Mouse (Mus musculus): Measurements from ENCODE around the gene Gm10220. TPM values are rescaled to one million over a fixed set of nuclear protein-coding genes. Genes with fewer than 3 reads are reported as not detected.
"Not testable (repeated sequence)": the region's sequence is repeated elsewhere in the genome, so short reads cannot be mapped to it uniquely, and the experiment has no call there.

Gene Gm10220
- polyA plus RNA-seq (2012; ENCODE audit: insufficient read depth, insufficient read length, missing spikeins): not detected in 2 replicates

DNA sequence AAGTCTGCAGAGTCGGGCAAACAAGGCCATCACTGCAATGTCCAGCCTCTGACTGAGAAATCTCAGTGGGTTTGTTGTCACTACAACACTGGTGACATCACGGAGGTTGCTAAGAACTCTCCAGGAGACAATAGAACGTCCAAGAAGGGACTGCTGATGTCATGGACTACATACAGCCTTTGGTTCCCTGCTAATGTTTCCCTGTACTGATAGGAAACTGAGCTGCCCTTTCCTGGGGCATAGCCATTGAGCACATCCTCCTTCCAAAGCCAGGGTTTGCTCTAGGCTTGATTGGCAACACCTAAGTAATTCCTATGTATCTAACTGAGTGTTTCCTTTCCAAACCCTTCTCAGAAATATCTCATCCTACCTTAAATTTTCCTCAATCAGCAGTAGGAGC is at the start of gene Gm10220:
Gene Gm10220, minus strand, starts transcription at position 101 of the 400 bp plus-strand sequence.
- H3K4me3 ChIP-seq (ENCODE audit: insufficient read depth, low read length); H3K27ac ChIP-seq (ENCODE audit: insufficient read depth, low read depth, low read length); H3K4me1 ChIP-seq (ENCODE audit: control insufficient read depth, insufficient read depth, low read length): not testable (repeated sequence)

- H3K4me3 ChIP-seq (ENCODE audit: insufficient read depth, low read length): no peak overlapping the region
- no peak overlapping the region for H3K27ac ChIP-seq (ENCODE audit: insufficient read depth, low read depth, low read length)
- TF ChIP-seq CTCF (IDR thresholded peaks at IDR 0.05; ENCODE audit: low read depth, low read length) (no peak), POLR2A (IDR thresholded peaks at IDR 0.05; ENCODE audit: borderline replicate concordance, low read depth, low read length) (no peak)
- no peaks in the 10 kb centered on the region for H3K4me1 ChIP-seq (ENCODE audit: control insufficient read depth, insufficient read depth, low read length)
Measured at GRCm38 (mm10) chr5:26169855-26170254, 48.6 kb upstream of the Gm10220 start.

DNA sequence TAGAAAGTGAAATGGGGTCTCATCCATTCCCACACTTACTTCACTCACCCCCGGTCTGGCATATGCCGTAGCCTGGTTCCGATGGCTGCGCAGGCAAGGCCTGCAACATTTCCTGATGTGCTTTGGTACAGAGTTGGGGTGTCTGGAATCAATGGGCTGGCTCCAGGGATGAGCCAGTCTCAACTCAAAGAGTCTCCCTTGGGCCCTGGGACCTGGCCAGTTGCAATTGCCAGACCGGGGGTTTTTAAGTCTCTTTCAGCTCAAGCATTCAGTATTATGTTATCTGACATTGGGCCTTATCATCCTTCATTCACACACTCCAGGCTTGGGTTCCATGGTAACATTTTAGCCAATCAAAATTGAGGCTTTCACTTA is 44.6 kb upstream of the Gm10220 start:
- TF ChIP-seq POLR2A (IDR thresholded peaks at IDR 0.05; ENCODE audit: borderline replicate concordance, low read depth, low read length) (no peak), CTCF (IDR thresholded peaks at IDR 0.05; ENCODE audit: low read depth, low read length) (no peak)
- no peaks in the 10 kb centered on the region for H3K4me1 ChIP-seq (ENCODE audit: control insufficient read depth, insufficient read depth, low read length)

GRCm38 (mm10) chr5:26165036-26165790 is 44.0 kb upstream of the Gm10220 start:
- H3K4me3 ChIP-seq (ENCODE audit: insufficient read depth, low read length): no peak overlapping the region
- TF ChIP-seq POLR2A (IDR thresholded peaks at IDR 0.05; ENCODE audit: borderline replicate concordance, low read depth, low read length): no peak
- no peak for TF ChIP-seq CTCF (IDR thresholded peaks at IDR 0.05; ENCODE audit: low read depth, low read length)
- H3K27ac ChIP-seq (ENCODE audit: insufficient read depth, low read depth, low read length): no peak overlapping the region
- H3K4me1 ChIP-seq (ENCODE audit: control insufficient read depth, insufficient read depth, low read length): no peaks in the 10 kb centered on the region

More for the DNA sequence above, 44.6 kb upstream of the Gm10220 start:
- Histone ChIP-seq H3K4me3 (ENCODE audit: insufficient read depth, low read length) (no peak overlapping the region), H3K27ac (ENCODE audit: insufficient read depth, low read depth, low read length) (no peak overlapping the region)

DNA sequence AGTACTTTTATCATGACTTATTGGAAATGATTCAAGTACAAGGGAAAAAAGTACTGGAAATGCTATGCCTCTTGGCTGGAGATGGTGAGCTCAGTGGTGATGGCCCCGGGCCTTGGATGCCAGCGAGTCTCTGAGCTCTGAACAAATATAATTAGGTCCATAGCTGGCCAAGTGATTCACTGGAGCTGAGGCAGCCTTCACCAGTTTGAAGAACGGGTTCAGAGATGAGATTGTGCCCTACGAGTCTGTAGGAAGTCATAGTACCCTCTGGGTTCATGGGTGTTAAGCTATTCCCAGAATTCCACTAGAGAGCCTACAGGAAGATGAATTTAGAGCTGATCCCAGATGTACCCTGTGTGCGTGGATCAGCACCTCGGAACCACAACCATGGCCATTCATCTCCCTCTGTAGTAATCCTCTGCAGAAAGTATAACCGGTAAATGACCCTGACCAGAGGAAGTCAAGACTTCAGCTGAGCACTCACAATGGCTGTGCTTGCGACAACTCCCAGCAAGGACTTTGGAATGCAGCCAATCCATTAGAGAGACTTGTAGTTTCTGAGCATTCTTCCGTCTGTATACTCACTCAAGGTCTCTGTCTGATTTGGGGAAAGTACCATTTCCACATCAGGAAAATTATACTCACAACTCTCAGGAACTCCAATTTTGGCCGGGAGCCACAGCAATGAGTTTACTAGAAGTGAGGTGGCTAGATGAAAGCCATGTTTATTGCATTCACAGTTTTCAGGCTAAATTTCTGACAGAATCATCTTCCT is 36.4 kb upstream of the Gm10220 start:
- Histone ChIP-seq H3K4me1 (ENCODE audit: control insufficient read depth, insufficient read depth, low read length) (no peaks in the 10 kb centered on the region), H3K4me3 (ENCODE audit: insufficient read depth, low read length) (no peak overlapping the region), H3K27ac (ENCODE audit: insufficient read depth, low read depth, low read length) (no peak overlapping the region)
- TF ChIP-seq POLR2A (IDR thresholded peaks at IDR 0.05; ENCODE audit: borderline replicate concordance, low read depth, low read length): no peak
- TF ChIP-seq CTCF (IDR thresholded peaks at IDR 0.05; ENCODE audit: low read depth, low read length): no peak

- no peaks in the 10 kb centered on the region for H3K4me1 ChIP-seq (ENCODE audit: control insufficient read depth, insufficient read depth, low read length)
- TF ChIP-seq CTCF (IDR thresholded peaks at IDR 0.05; ENCODE audit: low read depth, low read length) (no peak), POLR2A (IDR thresholded peaks at IDR 0.05; ENCODE audit: borderline replicate concordance, low read depth, low read length) (no peak)
- H3K27ac ChIP-seq (ENCODE audit: insufficient read depth, low read depth, low read length): no peak overlapping the region
- no peak overlapping the region for H3K4me3 ChIP-seq (ENCODE audit: insufficient read depth, low read length)
Measured at GRCm38 (mm10) chr5:26142891-26143290, 21.7 kb upstream of the Gm10220 start.

GRCm38 (mm10) chr5:26105262-26105661 is 16.0 kb downstream of the Gm10220 start, which contains the start of gene 5031410I06Rik:
5031410I06Rik (minus strand) TSS chr5:26105362.
- not testable (repeated sequence) for H3K4me1 ChIP-seq (ENCODE audit: control insufficient read depth, insufficient read depth, low read length); H3K27ac ChIP-seq (ENCODE audit: insufficient read depth, low read depth, low read length); H3K4me3 ChIP-seq (ENCODE audit: insufficient read depth, low read length)

DNA sequence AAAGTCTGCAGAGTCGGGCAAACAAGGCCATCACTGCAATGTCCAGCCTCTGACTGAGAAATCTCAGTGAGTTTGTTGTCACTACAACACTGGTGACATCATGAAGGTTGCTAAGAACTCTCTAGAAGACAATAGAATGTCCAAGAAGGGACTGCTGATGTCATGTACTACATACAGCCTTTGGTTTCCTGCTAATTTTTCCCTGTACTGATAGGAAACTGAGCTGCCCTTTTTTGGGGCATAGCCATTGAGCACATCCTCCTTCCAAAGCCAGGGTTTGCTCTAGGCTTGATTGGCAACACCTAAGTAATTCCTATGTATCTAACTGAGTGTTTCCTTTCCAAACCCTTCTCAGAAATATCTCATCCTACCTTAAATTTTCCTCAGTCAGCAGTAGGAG is 32.0 kb downstream of the Gm10220 start, which contains the start of gene Gm10471:
Gene Gm10471, minus strand, starts transcription at position 101 of the 400 bp plus-strand sequence.
- H3K4me1 ChIP-seq (ENCODE audit: control insufficient read depth, insufficient read depth, low read length); H3K27ac ChIP-seq (ENCODE audit: insufficient read depth, low read depth, low read length); H3K4me3 ChIP-seq (ENCODE audit: insufficient read depth, low read length): not testable (repeated sequence)

- not testable (repeated sequence) for H3K4me1 ChIP-seq (ENCODE audit: control insufficient read depth, insufficient read depth, low read length); H3K4me3 ChIP-seq (ENCODE audit: insufficient read depth, low read length); H3K27ac ChIP-seq (ENCODE audit: insufficient read depth, low read depth, low read length)
Measured at GRCm38 (mm10) chr5:26079023-26079422, 42.2 kb downstream of the Gm10220 start.

GRCm38 (mm10) chr5:26070716-26071115 is 50.5 kb downstream of the Gm10220 start:
- Histone ChIP-seq H3K4me3 (ENCODE audit: insufficient read depth, low read length) (no peak overlapping the region), H3K4me1 (ENCODE audit: control insufficient read depth, insufficient read depth, low read length) (no peaks in the 10 kb centered on the region), H3K27ac (ENCODE audit: insufficient read depth, low read depth, low read length) (no peak overlapping the region)
- TF ChIP-seq CTCF (IDR thresholded peaks at IDR 0.05; ENCODE audit: low read depth, low read length): no peak
- TF ChIP-seq POLR2A (IDR thresholded peaks at IDR 0.05; ENCODE audit: borderline replicate concordance, low read depth, low read length): no peak

Other genes with a start within 250 kb of the Gm10220 start
- not detected in 2 replicates for gene Gm21663, start 179.0 kb downstream of the Gm10220 start, polyA plus RNA-seq (2012; ENCODE audit: insufficient read depth, insufficient read length, missing spikeins)
- gene Gm21671, start 167.0 kb downstream of the Gm10220 start, polyA plus RNA-seq (2012; ENCODE audit: insufficient read depth, insufficient read length, missing spikeins): not detected in 2 replicates
- not detected in 2 replicates for gene Gm21680, start 148.8 kb downstream of the Gm10220 start, polyA plus RNA-seq (2012; ENCODE audit: insufficient read depth, insufficient read length, missing spikeins)
- 0.44 TPM in 1 of 2 replicates, not detected in the other for gene Gm21698, start 132.8 kb downstream of the Gm10220 start, polyA plus RNA-seq (2012; ENCODE audit: insufficient read depth, insufficient read length, missing spikeins)
- gene Gm1979, start 116.6 kb downstream of the Gm10220 start, polyA plus RNA-seq (2012; ENCODE audit: insufficient read depth, insufficient read length, missing spikeins): not detected in 2 replicates
- not detected in 2 replicates for gene Gm5862, start 98.5 kb downstream of the Gm10220 start, polyA plus RNA-seq (2012; ENCODE audit: insufficient read depth, insufficient read length, missing spikeins)
- not detected in 2 replicates for gene Speer4a, start 81.9 kb downstream of the Gm10220 start, polyA plus RNA-seq (2012; ENCODE audit: insufficient read depth, insufficient read length, missing spikeins)
- gene Gm7347, start 62.8 kb downstream of the Gm10220 start, polyA plus RNA-seq (2012; ENCODE audit: insufficient read depth, insufficient read length, missing spikeins): not detected in 2 replicates
- not detected in 2 replicates for gene Gm10471, start 32.1 kb downstream of the Gm10220 start, polyA plus RNA-seq (2012; ENCODE audit: insufficient read depth, insufficient read length, missing spikeins)
- gene 5031410I06Rik, start 16.1 kb downstream of the Gm10220 start, polyA plus RNA-seq (2012; ENCODE audit: insufficient read depth, insufficient read length, missing spikeins): not detected in 2 replicates
- gene Gm7361, start 136.3 kb upstream of the Gm10220 start, polyA plus RNA-seq (2012; ENCODE audit: insufficient read depth, insufficient read length, missing spikeins): not detected in 2 replicates

Measured in bone marrow macrophage, adult 2 months (primary cell).